In genomic region chr5:31092231-31092975, GRCm38 (mm10) we compare ENCODE assay signal across 8 mouse cellular contexts. TPM values are rescaled to one million over a fixed set of nuclear protein-coding genes. Genes with fewer than 3 reads are reported as not detected.
DNase-seq lines count a peak whose midpoint lies in the region; ATAC-seq and TF ChIP-seq lines count a peak whose summit lies in the region.

No protein-coding gene starts in this region.

- TF ChIP-seq POLR2A in lung, adult 2 months (IDR thresholded peaks at IDR 0.05; ENCODE audit: borderline replicate concordance, extremely low read depth, low read depth, low read length), result no peak

- H3K36me3 ChIP-seq in lung, embryonic 16.5 days (ENCODE audit: control insufficient read depth, insufficient read depth, low read length), result no peaks in the 10 kb centered on the region
- H3K36me3 ChIP-seq in heart, embryonic 16.5 days (ENCODE audit: control insufficient read depth, insufficient read depth), result no peaks in the 10 kb centered on the region
- H3K36me3 ChIP-seq in liver, embryonic 11.5 days (ENCODE audit: control insufficient read depth, insufficient read depth, low read length), result no peaks in the 10 kb centered on the region

- H3K4me1 ChIP-seq in lung, embryonic 16.5 days (replicated peaks; ENCODE audit: control insufficient read depth, insufficient read depth, low read length), result peaks cover 21% of the 10 kb centered on the region
- peaks cover 4% of the 10 kb centered on the region; the same call in 1 of the 2 replicates for H3K4me1 ChIP-seq in lung, adult 2 months (ENCODE audit: control insufficient read depth, insufficient read depth, low read length)
- H3K4me1 ChIP-seq in heart, embryonic 16.5 days (ENCODE audit: control insufficient read depth, insufficient read depth, low read length), result peaks cover 26% of the 10 kb centered on the region
- H3K4me1 ChIP-seq in liver, embryonic 11.5 days (replicated peaks; ENCODE audit: control insufficient read depth, insufficient read depth, low read length), result peaks cover 6% of the 10 kb centered on the region; the same call in 1 of the 2 replicates

- 1% methylated on average over 50 of the region's 53 CpGs for WGBS in lung, embryonic 16.5 days
- WGBS in lung, adult 2 months, result 5% methylated on average over 43 of the region's 53 CpGs
- WGBS in heart, embryonic 16.5 days, result 5% methylated on average over 42 of the region's 53 CpGs
- WGBS in liver, embryonic 11.5 days, result 4% methylated on average over 42 of the region's 53 CpGs

- peak overlapping the region; percentile 62 for H3K4me2 ChIP-seq in lung, embryonic 16.5 days (ENCODE audit: low read depth, low read length)
- H3K4me2 ChIP-seq in heart, embryonic 16.5 days (ENCODE audit: low read depth, low read length), result peak overlapping the region; percentile 77
- peak overlapping the region; percentile 72 for H3K4me2 ChIP-seq in liver, embryonic 11.5 days

- no peaks in the 10 kb centered on the region for H3K9me3 ChIP-seq in lung, embryonic 16.5 days (ENCODE audit: control insufficient read depth, low read length)
- no peaks in the 10 kb centered on the region for H3K9me3 ChIP-seq in heart, embryonic 16.5 days (replicated peaks; ENCODE audit: control insufficient read depth, low read length)
- no peaks in the 10 kb centered on the region for H3K9me3 ChIP-seq in liver, embryonic 11.5 days (ENCODE audit: control insufficient read depth, low read length)

- no peak for DNase-seq in lung, adult 2 months
- no peak for DNase-seq in liver, embryonic 11.5 days (ENCODE audit: low spot score)
- peak; percentile 68 for DNase-seq in right cerebral cortex, postnatal 14 days
- no peak for DNase-seq in urinary bladder, adult 18-20 months (ENCODE audit: low spot score in 2 of 2)
- DNase-seq in cerebellum, adult 8-10 months, result no peak
- DNase-seq in cerebellum, adult 9-11 months, result no peak

- H3K9ac ChIP-seq in lung, embryonic 16.5 days (ENCODE audit: low read length), result peak overlapping the region; percentile 49
- H3K9ac ChIP-seq in heart, embryonic 16.5 days (ENCODE audit: low read length), result peak overlapping the region; percentile 52
- no peak overlapping the region for H3K9ac ChIP-seq in liver, embryonic 11.5 days (ENCODE audit: low read depth, low read length)

- peak overlapping the region; percentile 49 for H3K4me3 ChIP-seq in lung, embryonic 16.5 days (ENCODE audit: low read length)
- no peak overlapping the region for H3K4me3 ChIP-seq in lung, adult 2 months (replicated peaks; ENCODE audit: extremely low read depth, low read depth, low read length)
- peak overlapping the region; percentile 54 for H3K4me3 ChIP-seq in heart, embryonic 16.5 days (ENCODE audit: low read length)
- H3K4me3 ChIP-seq in liver, embryonic 11.5 days (ENCODE audit: low read depth, low read length), result peak overlapping the region; percentile 46

- no peak for ATAC-seq in lung, embryonic 16.5 days (ENCODE audit: low read depth)
- no peak for ATAC-seq in heart, embryonic 16.5 days (replicated peaks; ENCODE audit: extremely low read depth, insufficient read depth, low FRiP score)
- no peak for ATAC-seq in liver, embryonic 11.5 days (replicated peaks; ENCODE audit: low FRiP score)

- no peak for TF ChIP-seq CTCF in lung, adult 2 months (IDR thresholded peaks at IDR 0.05; ENCODE audit: insufficient read depth, low read length)

- H3K27me3 ChIP-seq in lung, embryonic 16.5 days (ENCODE audit: control insufficient read depth, insufficient read depth, low read depth, low read length), result peaks cover 82% of the 10 kb centered on the region
- H3K27me3 ChIP-seq in heart, embryonic 16.5 days (ENCODE audit: control insufficient read depth, insufficient read depth, low read length), result peaks cover 91% of the 10 kb centered on the region
- peaks cover 95% of the 10 kb centered on the region for H3K27me3 ChIP-seq in liver, embryonic 11.5 days (replicated peaks; ENCODE audit: control insufficient read depth, insufficient read depth, low read length)

- H3K27ac ChIP-seq in lung, embryonic 16.5 days (ENCODE audit: low read length), result no peak overlapping the region
- no peak overlapping the region for H3K27ac ChIP-seq in heart, embryonic 16.5 days (ENCODE audit: low read length)
- H3K27ac ChIP-seq in liver, embryonic 11.5 days (ENCODE audit: low read depth, low read length), result no peak overlapping the region

RNA-seq across cellular contexts. Expression of gene Dnajc5g, which starts 13.7 kb away (rescaled TPM):
- polyA plus RNA-seq in lung, embryonic 16.5 days (2015; fragmentation: Nextera tagmentation; extraction: Ambion mirVana), result not detected in 2 replicates
- not detected in 2 replicates for polyA plus RNA-seq in lung, adult 2 months (2012; rRNA removed)
- polyA plus RNA-seq in heart, embryonic 16.5 days (2015; fragmentation: Nextera tagmentation; extraction: Ambion mirVana), result not detected in 2 replicates
- polyA plus RNA-seq in liver, embryonic 11.5 days (2014; fragmentation: Nextera tagmentation; extraction: Ambion mirVana), result not detected in 2 replicates

RNA-seq across cellular contexts. Expression of gene Slc30a3, which starts 15.6 kb away (rescaled TPM):
- polyA plus RNA-seq in lung, embryonic 16.5 days (2015; fragmentation: Nextera tagmentation; extraction: Ambion mirVana), result 0.25 and 0.54 TPM in 2 replicates
- polyA plus RNA-seq in lung, adult 2 months (2012; rRNA removed), result 0.10 TPM in 1 of 2 replicates, not detected in the other
- 0.27 and 0.35 TPM in 2 replicates for polyA plus RNA-seq in heart, embryonic 16.5 days (2015; fragmentation: Nextera tagmentation; extraction: Ambion mirVana)
- 1.1 and 1.4 TPM in 2 replicates for polyA plus RNA-seq in liver, embryonic 11.5 days (2014; fragmentation: Nextera tagmentation; extraction: Ambion mirVana)

RNA-seq across cellular contexts. Expression of gene Trim54, which starts 24.1 kb away (rescaled TPM):
- 0.65 and 2.3 TPM in 2 replicates for polyA plus RNA-seq in lung, embryonic 16.5 days (2015; fragmentation: Nextera tagmentation; extraction: Ambion mirVana)
- 3.8 and 14.9 TPM in 2 replicates for polyA plus RNA-seq in lung, adult 2 months (2012; rRNA removed)
- 8.1 and 11.2 TPM in 2 replicates for polyA plus RNA-seq in heart, embryonic 16.5 days (2015; fragmentation: Nextera tagmentation; extraction: Ambion mirVana)
- polyA plus RNA-seq in liver, embryonic 11.5 days (2014; fragmentation: Nextera tagmentation; extraction: Ambion mirVana), result 0.43 TPM in 1 of 2 replicates, not detected in the other

RNA-seq across cellular contexts. Expression of gene Cad, which starts 37.8 kb away (rescaled TPM):
- 19.8 and 23.7 TPM in 2 replicates for polyA plus RNA-seq in lung, embryonic 16.5 days (2015; fragmentation: Nextera tagmentation; extraction: Ambion mirVana)
- polyA plus RNA-seq in lung, adult 2 months (2012; rRNA removed), result 27.6 and 28.6 TPM in 2 replicates
- 14.4 and 18.4 TPM in 2 replicates for polyA plus RNA-seq in heart, embryonic 16.5 days (2015; fragmentation: Nextera tagmentation; extraction: Ambion mirVana)
- 65.0 and 66.0 TPM in 2 replicates for polyA plus RNA-seq in liver, embryonic 11.5 days (2014; fragmentation: Nextera tagmentation; extraction: Ambion mirVana)

RNA-seq across cellular contexts. Expression of gene Slc5a6, which starts 43.7 kb away (rescaled TPM):
- 6.1 and 8.2 TPM in 2 replicates for polyA plus RNA-seq in lung, embryonic 16.5 days (2015; fragmentation: Nextera tagmentation; extraction: Ambion mirVana)
- 16.3 and 19.1 TPM in 2 replicates for polyA plus RNA-seq in lung, adult 2 months (2012; rRNA removed)
- 9.4 and 9.5 TPM in 2 replicates for polyA plus RNA-seq in heart, embryonic 16.5 days (2015; fragmentation: Nextera tagmentation; extraction: Ambion mirVana)
- 9.3 and 10.3 TPM in 2 replicates for polyA plus RNA-seq in liver, embryonic 11.5 days (2014; fragmentation: Nextera tagmentation; extraction: Ambion mirVana)
